Mouse (Mus musculus) embryonic facial prominence, embryonic 15.5 days (tissue): Measurements from ENCODE around the gene Sectm1a. TPM values are rescaled to one million over a fixed set of nuclear protein-coding genes. Genes with fewer than 3 reads are reported as not detected.
"Not testable (repeated sequence)": the region's sequence is repeated elsewhere in the genome, so short reads cannot be mapped to it uniquely, and the experiment has no call there.

ENCODE experiments used
- ATAC-seq: fragments of 200-750 bp; cut with Nextera tagmentation; 2 replicates; pipeline ENCODE4 v1.8.0; 2017; ENCODE audit warnings: low read depth, moderate TSS enrichment; ENCODE audit not compliant: insufficient number of reproducible peaks, low FRiP score, low TSS enrichment
- H3K27ac ChIP-seq: fragments of 300-500 bp; sonication (generic); replicated peaks from 2 replicates; pipeline ENCODE4 v1.5.1; 2015; ENCODE audit warnings: mild to moderate bottlenecking, inconsistent platforms
- H3K27me3 ChIP-seq: fragments of 300-500 bp; sonication (generic); 2 replicates; pipeline ENCODE4 v1.6.1; 2015; ENCODE audit warnings: inconsistent platforms
- H3K36me3 ChIP-seq: fragments of 300-500 bp; sonication (generic); 2 replicates; pipeline ENCODE4 v1.6.1; 2015; ENCODE audit warnings: mild to moderate bottlenecking, inconsistent platforms
- H3K4me1 ChIP-seq: fragments of 300-500 bp; sonication (generic); 2 replicates; pipeline ENCODE4 v1.6.1; 2015; ENCODE audit warnings: inconsistent platforms
- H3K4me2 ChIP-seq: fragments of 300-500 bp; sonication (generic); replicated peaks from 2 replicates; pipeline ENCODE4 v1.6.1; 2015; ENCODE audit warnings: mild to moderate bottlenecking, inconsistent platforms
- H3K4me3 ChIP-seq: fragments of 300-500 bp; sonication (generic); replicated peaks from 2 replicates; pipeline ENCODE4 v1.5.1; 2015; ENCODE audit warnings: mild to moderate bottlenecking, inconsistent platforms
- H3K9ac ChIP-seq: fragments of 300-500 bp; sonication (generic); 2 replicates; pipeline ENCODE4 v1.6.1; 2015; ENCODE audit warnings: inconsistent platforms
- H3K9me3 ChIP-seq: fragments of 300-500 bp; sonication (generic); replicated peaks from 2 replicates; pipeline ENCODE4 v1.6.1; 2016; ENCODE audit warnings: inconsistent platforms
- WGBS: fragments of 180-500 bp; shearing (Covaris S2); methylation state at CpG from one replicate; pipeline ENCODE4 v1.1.7; 2015; 5-methylcytosine and 5-hydroxymethylcytosine counted together
- polyA plus RNA-seq: library from polyadenylated mRNA; unstranded; fragments of >200 nt; fragmentation: Nextera tagmentation; extraction: Ambion mirVana; gene quantifications from 2 replicates; pipeline ENCODE4 v1.2.1, GENCODE M21; 2015

Sectm1a gene
- polyA plus RNA-seq, 1 experiment from 2014 or later, result 0.83 TPM

DNA sequence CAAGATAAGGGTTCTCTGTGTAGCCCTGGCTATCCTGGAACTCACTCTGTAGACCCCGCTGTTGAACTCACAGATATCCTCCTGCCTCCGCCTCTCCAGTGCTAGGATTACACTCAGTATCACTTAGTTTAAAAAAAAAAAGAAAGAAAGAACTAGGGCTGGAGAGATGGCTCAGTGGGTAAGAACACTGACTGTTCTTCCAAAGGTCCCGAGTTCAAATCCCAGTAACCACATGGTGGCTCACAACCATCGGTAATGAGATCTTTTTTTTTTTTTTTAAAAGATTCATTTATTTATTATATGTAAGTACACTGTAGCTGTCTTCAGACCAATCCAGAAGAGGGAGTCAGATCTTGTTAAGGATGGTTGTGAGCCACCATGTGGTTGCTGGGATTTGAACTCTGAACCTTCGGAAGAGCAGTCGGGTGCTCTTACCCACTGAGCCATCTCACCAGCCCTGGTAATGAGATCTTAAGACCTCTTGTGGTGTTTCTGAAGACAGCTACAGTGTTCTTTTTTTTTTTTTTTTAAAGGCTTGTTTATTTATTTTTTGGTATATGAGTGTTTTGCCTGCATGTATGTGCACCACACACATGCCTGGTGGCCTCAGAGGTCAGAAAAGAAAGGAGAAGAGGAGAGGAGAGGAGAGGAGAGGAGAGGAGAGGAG, 20.5 kb downstream of the Sectm1a start:
- H3K9me3 ChIP-seq, H3K27me3 ChIP-seq, H3K36me3 ChIP-seq, ATAC-seq, H3K9ac ChIP-seq, H3K4me3 ChIP-seq, H3K4me2 ChIP-seq, H3K27ac ChIP-seq: not testable (repeated sequence)
- H3K4me1 ChIP-seq, result peaks cover 14% of the 10 kb centered on the region; the same call in 1 of the 2 replicates
- WGBS, result 92% methylated on average over 6 of the region's 6 CpGs

DNA sequence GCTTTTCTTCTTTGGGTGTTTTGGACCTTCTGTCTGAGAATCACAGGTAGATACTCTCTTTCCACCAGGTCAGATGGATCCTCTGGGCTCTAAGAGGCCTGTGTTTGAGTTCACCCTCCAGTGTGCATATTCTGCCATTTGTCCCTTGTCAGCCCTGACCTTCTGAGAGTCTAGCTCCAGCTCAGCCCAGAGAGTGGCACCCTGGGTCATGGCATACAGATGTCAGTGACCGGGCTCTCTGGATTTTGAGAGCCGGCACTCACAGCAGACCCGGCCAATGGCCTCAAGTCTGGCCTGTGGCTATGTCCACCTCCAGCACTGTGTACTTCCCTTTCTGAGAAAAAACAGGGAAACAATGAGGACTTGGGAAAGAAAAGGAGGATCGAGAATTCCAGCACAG, 21.5 kb downstream of the Sectm1a start:
- ATAC-seq, result no peak
- Histone ChIP-seq H3K4me2 (no peak overlapping the region), H3K4me3 (no peak overlapping the region), H3K4me1 (peaks cover 14% of the 10 kb centered on the region; the same call in 1 of the 2 replicates), H3K9me3 (no peaks in the 10 kb centered on the region), H3K27ac (no peak overlapping the region), H3K36me3 (no peaks in the 10 kb centered on the region), H3K9ac (no peak overlapping the region), H3K27me3 (no peaks in the 10 kb centered on the region)
- WGBS, result 86% methylated on average over 4 of the region's 4 CpGs

DNA sequence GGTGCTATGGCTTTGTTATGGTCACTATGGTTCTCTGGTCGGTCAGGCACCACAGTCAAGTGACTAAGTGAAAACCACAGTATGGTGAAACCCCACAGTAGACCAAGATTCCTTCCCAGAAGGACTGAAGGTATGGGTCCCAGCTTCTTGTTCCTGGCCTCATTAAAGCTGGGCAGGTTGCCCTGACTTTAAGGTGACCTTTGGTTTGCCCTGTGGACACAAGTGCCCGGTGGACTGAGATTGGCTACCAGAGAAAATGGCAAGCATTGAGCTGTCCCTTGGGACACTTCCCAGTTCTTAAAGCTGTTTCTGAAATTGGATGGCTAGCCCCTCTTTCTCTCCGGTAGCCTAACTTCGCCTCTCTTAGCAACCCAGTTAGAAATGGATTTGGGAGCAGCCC, 22.1 kb downstream of the Sectm1a start:
- H3K36me3 ChIP-seq, result no peaks in the 10 kb centered on the region
- H3K4me2 ChIP-seq, result no peak overlapping the region
- no peaks in the 10 kb centered on the region for H3K9me3 ChIP-seq
- H3K9ac ChIP-seq, result no peak overlapping the region
- H3K4me3 ChIP-seq, result no peak overlapping the region
- no peak overlapping the region for H3K27ac ChIP-seq
- 85% methylated on average over 4 of the region's 4 CpGs for WGBS
- H3K27me3 ChIP-seq, result no peaks in the 10 kb centered on the region
- ATAC-seq, result no peak
- peaks cover 14% of the 10 kb centered on the region; the same call in 1 of the 2 replicates for H3K4me1 ChIP-seq

DNA sequence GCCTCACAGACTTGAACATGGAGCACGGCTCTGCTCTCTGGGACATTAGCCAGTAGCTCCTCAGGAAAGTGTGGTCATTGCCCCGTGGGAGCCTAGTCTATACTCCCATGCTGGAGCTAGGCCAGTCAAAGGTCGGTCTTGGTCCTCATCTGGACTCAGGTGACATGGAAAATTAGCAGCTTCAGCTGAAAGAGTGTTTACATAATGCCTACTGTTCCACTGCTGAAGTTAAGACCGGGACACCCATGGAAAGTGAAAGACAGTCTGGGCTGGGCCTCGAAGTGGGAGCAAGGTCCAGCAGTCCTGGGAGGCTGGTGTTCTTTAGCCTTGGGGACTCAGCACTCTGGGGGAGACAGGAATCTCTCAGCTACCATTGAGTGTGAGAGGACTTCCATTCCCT, 22.9 kb downstream of the Sectm1a start:
- no peaks in the 10 kb centered on the region for H3K9me3 ChIP-seq
- H3K4me1 ChIP-seq, result peaks cover 14% of the 10 kb centered on the region; the same call in 1 of the 2 replicates
- no peak overlapping the region for H3K27ac ChIP-seq
- no peak overlapping the region for H3K4me2 ChIP-seq
- WGBS, result 76% methylated on average over 5 of the region's 5 CpGs
- no peak overlapping the region for H3K4me3 ChIP-seq
- no peaks in the 10 kb centered on the region for H3K36me3 ChIP-seq
- H3K9ac ChIP-seq, result no peak overlapping the region
- ATAC-seq, result no peak
- no peaks in the 10 kb centered on the region for H3K27me3 ChIP-seq

DNA sequence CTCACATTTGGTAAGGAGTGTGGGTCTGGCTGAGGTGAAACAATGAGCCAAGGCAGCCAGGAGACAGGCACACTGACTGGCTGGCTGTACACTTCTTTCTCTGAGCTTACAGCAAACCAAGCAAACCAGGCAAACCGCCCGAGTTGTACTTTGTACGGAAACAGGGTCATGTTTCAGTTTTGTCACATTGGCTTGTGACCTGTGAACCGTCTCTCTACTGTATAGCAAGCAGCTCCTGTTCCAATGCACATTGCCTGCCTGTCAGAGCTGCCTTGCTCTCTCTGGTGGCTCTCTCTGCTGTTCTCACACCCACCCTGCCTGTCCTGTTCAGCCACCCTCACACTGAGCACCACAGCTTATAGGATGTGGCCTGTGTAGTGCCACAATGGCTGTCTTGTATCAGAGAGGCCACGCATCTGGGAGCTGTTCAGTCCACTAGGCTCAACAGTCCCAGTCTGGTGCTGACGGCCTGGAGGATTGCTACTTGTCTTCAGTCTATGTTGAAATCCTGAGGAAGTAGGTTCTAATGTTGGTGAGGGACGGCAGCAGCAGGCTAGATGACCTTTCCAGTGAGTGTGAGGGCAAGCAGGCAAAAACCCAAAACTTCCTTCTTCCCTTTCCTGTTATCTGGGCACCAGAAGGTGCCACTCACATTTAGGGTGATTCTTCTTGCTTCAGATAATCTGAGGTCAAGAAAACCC, 24.3 kb downstream of the Sectm1a start:
- no peaks in the 10 kb centered on the region for H3K36me3 ChIP-seq
- 42% methylated on average over 7 of the region's 7 CpGs for WGBS
- no peak overlapping the region for H3K4me3 ChIP-seq
- no peak overlapping the region for H3K27ac ChIP-seq
- H3K4me2 ChIP-seq, result no peak overlapping the region
- H3K9me3 ChIP-seq, result no peaks in the 10 kb centered on the region
- ATAC-seq, result peak; percentile 29; the same call in 1 of the 2 replicates
- H3K9ac ChIP-seq, result no peak overlapping the region
- H3K4me1 ChIP-seq, result peaks cover 10% of the 10 kb centered on the region; the same call in 1 of the 2 replicates
- no peaks in the 10 kb centered on the region for H3K27me3 ChIP-seq

DNA sequence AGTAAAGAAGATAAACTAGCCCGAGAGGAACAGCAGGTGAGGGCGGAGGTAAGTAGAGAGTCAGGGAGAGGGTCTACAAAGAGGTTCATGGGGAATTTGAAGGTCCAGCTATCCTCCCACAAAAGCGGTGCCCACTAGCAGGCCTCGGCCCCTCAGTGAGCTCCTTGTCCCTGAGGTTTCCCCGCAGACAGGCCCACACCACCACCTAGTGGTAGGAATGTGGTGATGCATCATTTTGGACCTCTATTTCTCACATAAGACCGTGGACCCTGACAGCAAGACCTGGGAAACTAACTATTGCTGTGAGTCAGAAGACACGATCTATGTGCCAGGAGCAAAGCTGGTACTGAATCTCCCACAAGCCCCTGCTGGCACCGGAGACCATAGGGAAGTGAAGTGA, 27.5 kb downstream of the Sectm1a start:
- Histone ChIP-seq H3K9ac (no peak overlapping the region), H3K36me3 (no peaks in the 10 kb centered on the region), H3K4me1 (0 out of 2 replicates have a peak, but pooled peaks cover 5% of the 10 kb centered on the region), H3K27me3 (no peaks in the 10 kb centered on the region), H3K27ac (no peak overlapping the region), H3K4me3 (no peak overlapping the region), H3K9me3 (no peaks in the 10 kb centered on the region), H3K4me2 (no peak overlapping the region)
- WGBS, result 11% methylated on average over 8 of the region's 8 CpGs
- 0 out of 2 replicates have a peak, but pooled peaks have one; percentile 34 for ATAC-seq

DNA sequence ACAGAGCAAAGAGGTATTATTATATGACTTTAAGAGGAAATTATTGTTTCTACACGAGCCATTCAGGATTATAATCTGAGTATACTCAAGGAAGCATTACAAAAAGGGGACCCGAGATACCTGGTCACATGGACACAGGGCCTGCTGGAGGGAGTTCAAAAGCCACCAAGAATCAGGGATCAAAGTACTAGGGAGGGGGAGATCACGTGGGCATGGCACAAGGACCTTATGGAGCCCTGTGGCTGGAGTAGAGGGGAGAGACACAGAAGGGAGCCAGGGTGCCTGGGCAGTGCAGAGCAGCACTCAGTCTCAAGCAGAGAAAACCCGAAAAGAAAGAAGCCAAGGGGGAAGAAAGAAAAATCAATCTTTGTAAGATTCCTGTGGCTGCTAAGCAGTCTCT, 28.6 kb downstream of the Sectm1a start:
- Histone ChIP-seq H3K9ac (no peak overlapping the region), H3K27me3 (no peaks in the 10 kb centered on the region), H3K9me3 (no peaks in the 10 kb centered on the region), H3K36me3 (no peaks in the 10 kb centered on the region), H3K4me2 (no peak overlapping the region), H3K4me3 (no peak overlapping the region), H3K4me1 (0 out of 2 replicates have a peak, but pooled peaks cover 5% of the 10 kb centered on the region), H3K27ac (no peak overlapping the region)
- WGBS, result 65% methylated on average over 4 of the region's 4 CpGs
- no peak for ATAC-seq

DNA sequence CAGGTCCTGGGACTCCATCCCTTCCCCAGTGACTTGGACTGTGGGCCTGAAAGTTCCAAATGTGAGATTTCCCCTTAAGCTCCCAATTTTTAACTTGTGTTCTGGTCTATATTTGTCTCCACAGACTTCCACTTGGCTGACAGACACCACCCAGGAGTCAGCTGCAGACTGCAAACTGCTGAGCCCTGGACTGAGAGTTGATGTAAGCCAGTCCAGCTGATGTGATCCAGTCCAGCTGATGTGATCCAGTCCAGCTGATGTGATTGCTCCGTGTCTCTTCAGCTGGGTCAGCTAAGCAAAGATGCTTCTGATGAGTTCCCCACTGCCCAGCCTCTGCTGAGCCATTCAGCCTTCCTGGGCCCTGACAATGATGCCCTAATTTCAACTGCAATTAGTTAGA, 29.2 kb downstream of the Sectm1a start:
- no peak overlapping the region for H3K4me3 ChIP-seq
- WGBS, result 33% methylated on average over 1 of the region's 1 CpGs
- H3K27me3 ChIP-seq, result no peaks in the 10 kb centered on the region
- H3K36me3 ChIP-seq, result no peaks in the 10 kb centered on the region
- no peaks in the 10 kb centered on the region for H3K9me3 ChIP-seq
- no peak overlapping the region for H3K9ac ChIP-seq
- no peak overlapping the region for H3K4me2 ChIP-seq
- no peak for ATAC-seq
- H3K27ac ChIP-seq, result no peak overlapping the region
- H3K4me1 ChIP-seq, result 0 out of 2 replicates have a peak, but pooled peaks cover 5% of the 10 kb centered on the region

DNA sequence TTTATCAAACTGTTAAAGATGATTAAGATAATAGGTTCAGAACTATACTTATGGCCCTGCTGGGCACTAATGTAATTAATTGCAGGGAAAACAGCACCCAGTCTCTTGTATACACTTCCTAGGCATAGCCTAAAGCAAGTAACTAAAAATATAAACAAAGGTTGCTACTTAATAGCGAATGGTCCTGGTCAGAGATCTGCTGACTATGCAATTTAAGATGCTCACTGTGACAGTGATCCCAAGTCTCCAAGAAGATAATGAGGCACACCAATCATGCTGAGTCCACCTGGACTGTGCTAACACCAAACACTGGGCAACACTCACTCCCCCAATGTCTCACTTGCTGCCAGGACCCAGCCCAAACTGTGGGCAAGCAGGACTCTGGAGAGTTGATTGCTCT, 31.2 kb downstream of the Sectm1a start:
- H3K4me1 ChIP-seq, result no peaks in the 10 kb centered on the region
- H3K27ac ChIP-seq, result no peak overlapping the region
- 37% methylated on average over 1 of the region's 1 CpGs for WGBS
- H3K4me2 ChIP-seq, result no peak overlapping the region
- no peaks in the 10 kb centered on the region for H3K27me3 ChIP-seq
- no peak overlapping the region for H3K4me3 ChIP-seq
- no peak for ATAC-seq
- no peaks in the 10 kb centered on the region for H3K36me3 ChIP-seq
- no peak overlapping the region for H3K9ac ChIP-seq
- H3K9me3 ChIP-seq, result no peaks in the 10 kb centered on the region

DNA sequence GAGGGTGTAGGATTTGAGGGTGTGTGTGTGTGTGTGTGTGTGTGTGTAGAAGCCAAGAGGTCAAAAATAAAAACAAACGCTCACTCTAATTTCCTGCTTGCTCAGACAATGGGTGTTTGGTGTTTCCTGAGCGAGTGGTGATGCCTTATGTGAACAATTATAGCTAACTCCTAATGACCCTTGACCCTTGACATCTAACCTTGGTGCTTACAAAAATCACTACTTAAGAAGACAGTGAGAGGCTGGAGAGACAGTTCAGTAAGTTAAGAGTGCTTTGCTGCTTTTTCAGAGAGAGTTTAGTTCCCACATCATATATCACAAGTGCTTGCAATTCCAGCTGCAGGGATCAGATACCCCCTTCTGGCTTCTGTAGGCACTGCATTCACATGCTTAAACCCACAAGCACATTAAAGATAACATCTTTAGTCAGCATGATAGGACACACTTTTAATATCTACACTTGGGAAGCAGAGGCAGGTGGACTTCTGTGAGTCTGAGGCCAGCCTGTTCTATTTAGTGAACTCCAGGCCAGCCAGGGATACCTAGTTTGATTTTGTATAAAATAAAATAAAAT, 33.1 kb downstream of the Sectm1a start:
- no peaks in the 10 kb centered on the region for H3K36me3 ChIP-seq
- WGBS, result 33% methylated on average over 2 of the region's 2 CpGs
- no peak overlapping the region for H3K27ac ChIP-seq
- no peak for ATAC-seq
- no peaks in the 10 kb centered on the region for H3K4me1 ChIP-seq
- H3K9ac ChIP-seq, result no peak overlapping the region
- H3K4me3 ChIP-seq, result no peak overlapping the region
- H3K9me3 ChIP-seq, result no peaks in the 10 kb centered on the region
- H3K4me2 ChIP-seq, result no peak overlapping the region
- H3K27me3 ChIP-seq, result no peaks in the 10 kb centered on the region

DNA sequence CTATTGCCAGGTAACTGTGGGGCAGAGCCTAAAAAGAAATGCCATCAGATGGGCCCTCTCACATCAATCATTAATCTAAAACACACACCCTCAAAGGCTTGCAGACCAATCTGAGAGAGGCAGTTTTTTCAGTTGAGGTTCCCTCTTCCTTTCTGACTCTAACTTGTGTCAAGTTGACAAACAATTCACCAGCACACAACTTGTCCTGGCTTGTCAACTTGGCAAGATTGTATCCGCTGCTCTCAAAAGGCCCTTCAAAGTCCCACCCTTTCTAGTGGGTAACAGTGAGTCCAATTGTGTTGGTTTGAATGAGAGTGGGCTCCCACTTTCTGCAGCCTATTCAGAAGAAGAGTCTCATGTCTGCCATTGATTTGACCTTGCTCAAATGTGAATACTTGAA, 35.7 kb downstream of the Sectm1a start:
- Histone ChIP-seq H3K4me2 (no peak overlapping the region), H3K4me1 (no peaks in the 10 kb centered on the region), H3K27ac (no peak overlapping the region), H3K4me3 (no peak overlapping the region), H3K36me3 (no peaks in the 10 kb centered on the region), H3K9ac (no peak overlapping the region), H3K27me3 (no peaks in the 10 kb centered on the region), H3K9me3 (no peaks in the 10 kb centered on the region)
- WGBS, result 70% methylated on average over 1 of the region's 1 CpGs
- ATAC-seq, result no peak
